Mouse (Mus musculus): ENCODE measurements around the gene Shank2.

- no peak for TF ChIP-seq CTCF (IDR thresholded peaks at IDR 0.05; ENCODE audit: extremely low read depth, insufficient read length, insufficient replicate concordance, low read depth, low read length)
- no peak for TF ChIP-seq POLR2A (IDR thresholded peaks at IDR 0.05; ENCODE audit: low read depth, low read length)
Observed at GRCm38 (mm10) chr7:144174329-144174728, 172.6 kb downstream of the Shank2 start.

Data from small intestine, adult 2 months (tissue).